ENCODE assay signal across 25 mouse cellular contexts in the genomic region with DNA sequence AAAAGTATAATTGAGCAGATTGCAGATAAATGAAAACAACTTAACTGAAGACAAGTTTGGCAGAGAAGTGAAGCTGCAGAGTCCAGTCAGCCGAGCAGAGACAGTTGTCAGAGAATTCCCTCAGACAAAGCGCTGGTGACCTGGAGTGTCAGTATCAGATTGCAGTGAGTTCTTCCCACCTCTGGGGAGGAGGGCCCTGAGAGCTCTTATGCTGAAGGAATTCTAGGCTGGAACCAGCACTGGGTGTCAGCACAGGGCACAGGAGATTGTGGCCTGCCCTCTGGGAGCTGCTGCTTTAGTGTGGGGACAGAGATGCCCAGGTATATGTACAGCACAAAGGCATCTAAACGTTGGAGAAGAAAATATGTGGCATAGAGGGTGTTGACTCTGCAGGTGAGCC. TPM values are rescaled to one million over a fixed set of nuclear protein-coding genes. Genes with fewer than 3 reads are reported as not detected.
A peak's percentile ranks its signal among the peaks of the same experiment; 100 is the strongest.
DNase-seq lines count a peak whose midpoint lies in the region; ATAC-seq lines count a peak whose summit lies in the region.
"Had no signal": no experiment of that assay in that cellular context is flagged by ENCODE, and none has a peak within 500 bp of the region (broad histone marks: within the 10 kb centered on the region; RNA-seq: fewer than 3 reads in every experiment).

No protein-coding gene starts in this region.

- no peaks in the 10 kb centered on the region for H3K27me3 ChIP-seq in heart, embryonic 10.5 days (ENCODE audit: insufficient read depth, poor library complexity, severe bottlenecking)
- no peaks in the 10 kb centered on the region for H3K27me3 ChIP-seq in kidney, embryonic 14.5 days (ENCODE audit: control insufficient read depth, insufficient read depth, low read length)
- H3K27me3 ChIP-seq: embryonic facial prominence, embryonic 12.5 days; forebrain, embryonic 13.5 days; hindbrain, embryonic 12.5 days had no signal

- ATAC-seq in kidney, embryonic 14.5 days (ENCODE audit: low FRiP score, low TSS enrichment): peak; percentile 71; the same call in 1 of the 2 replicates
- ATAC-seq: forebrain, embryonic 13.5 days had no signal

- 13% methylated on average over 3 of the region's 3 CpGs for WGBS in heart, embryonic 10.5 days
- 19% methylated on average over 3 of the region's 3 CpGs for WGBS in kidney, embryonic 14.5 days

- H3K36me3 ChIP-seq in heart, embryonic 10.5 days: peaks cover 27% of the 10 kb centered on the region
- peaks cover 28% of the 10 kb centered on the region for H3K36me3 ChIP-seq in kidney, embryonic 14.5 days (ENCODE audit: control insufficient read depth, insufficient read depth, low read length)

- DNase-seq in heart, embryonic 10.5 days (ENCODE audit: low spot score): no peak
- DNase-seq in heart, adult 9 months (ENCODE audit: low spot score in 2 of 2): no peak
- DNase-seq in kidney, adult 8-10 months: no peak
- DNase-seq in Muller cell, postnatal 12 days (ENCODE audit: inconsistent ontology term): peak; percentile 39
- peak; percentile 53 for DNase-seq in embryo, embryonic 10.5 days (ENCODE audit: low spot score)
- DNase-seq in thymus, postnatal 36 days: no peak
- no peak for DNase-seq in spleen, adult 12 weeks (ENCODE audit: low spot score)
- DNase-seq: adrenal gland, postnatal 10 days; B cell, adult 2 months; cerebellum, adult 11 months; cerebellum, postnatal 14 days; kidney, postnatal 14 days; layer of hippocampus, postnatal 36 days; lung, postnatal 10 days; midbrain, embryonic 14.5 days; spleen, adult 18-20 months; thymus, postnatal 4 days had no signal

- H3K27ac ChIP-seq in heart, embryonic 10.5 days: peak overlapping the region; percentile 23; the same call in 1 of the 2 replicates
- H3K27ac ChIP-seq in kidney, embryonic 14.5 days (ENCODE audit: low read depth, low read length): no peak overlapping the region
- H3K27ac ChIP-seq: embryonic facial prominence, embryonic 12.5 days; forebrain, embryonic 13.5 days; hindbrain, embryonic 12.5 days; layer of hippocampus, adult 2 months; liver, embryonic 14.5 days had no signal

- H3K9me3 ChIP-seq in heart, embryonic 10.5 days: no peaks in the 10 kb centered on the region
- no peaks in the 10 kb centered on the region for H3K9me3 ChIP-seq in kidney, embryonic 14.5 days (ENCODE audit: control insufficient read depth, low read length)
- H3K9me3 ChIP-seq: embryonic facial prominence, embryonic 12.5 days; forebrain, embryonic 13.5 days; hindbrain, embryonic 12.5 days had no signal

- peaks cover 61% of the 10 kb centered on the region for H3K4me1 ChIP-seq in heart, embryonic 10.5 days
- H3K4me1 ChIP-seq in kidney, embryonic 14.5 days (ENCODE audit: control insufficient read depth, insufficient read depth, low read length): peaks cover 18% of the 10 kb centered on the region

- no peak overlapping the region for H3K4me2 ChIP-seq in kidney, embryonic 14.5 days (replicated peaks; ENCODE audit: low read depth, low read length)
- H3K4me2 ChIP-seq: embryonic facial prominence, embryonic 12.5 days; forebrain, embryonic 13.5 days; hindbrain, embryonic 12.5 days had no signal

- H3K9ac ChIP-seq in kidney, embryonic 14.5 days (ENCODE audit: low read depth, low read length): no peak overlapping the region
- H3K9ac ChIP-seq: embryonic facial prominence, embryonic 12.5 days; forebrain, embryonic 13.5 days; hindbrain, embryonic 12.5 days; liver, embryonic 14.5 days had no signal

- no peak overlapping the region for H3K4me3 ChIP-seq in heart, embryonic 10.5 days
- no peak overlapping the region for H3K4me3 ChIP-seq in kidney, embryonic 14.5 days (ENCODE audit: low read length)
- H3K4me3 ChIP-seq: embryonic facial prominence, embryonic 12.5 days; erythroblast, embryonic 14.5 days; forebrain, embryonic 13.5 days; hindbrain, embryonic 12.5 days; layer of hippocampus, adult 2 months had no signal

RNA-seq across cellular contexts. Expression of a gene that starts 14.8 kb away (rescaled TPM):
- 55.0 and 60.0 TPM in 2 replicates for polyA plus RNA-seq in heart, embryonic 10.5 days (2016; fragmentation: Nextera tagmentation; extraction: Ambion mirVana)
- 54.5 and 70.7 TPM in 2 replicates for polyA plus RNA-seq in kidney, embryonic 14.5 days (2014; fragmentation: Nextera tagmentation; extraction: Ambion mirVana)

RNA-seq across cellular contexts. Expression of a gene that starts 42.8 kb away (rescaled TPM):
- polyA plus RNA-seq in heart, embryonic 10.5 days (2016; fragmentation: Nextera tagmentation; extraction: Ambion mirVana): 0.11 and 0.13 TPM in 2 replicates
- polyA plus RNA-seq in kidney, embryonic 14.5 days (2014; fragmentation: Nextera tagmentation; extraction: Ambion mirVana): not detected in 2 replicates
- polyA plus RNA-seq: erythroblast, embryonic 14.5 days; neural tube, embryonic 14.5 days had no signal

Comparison
In these comparisons a context has a peak if more than half of its experiments do, and no peak if none do; other contexts are left out.
1. DNase-seq: peak in Muller cell, postnatal 12 days (single experiment) and embryo, embryonic 10.5 days (single experiment); none in heart, embryonic 10.5 days (single experiment), heart, adult 9 months (0 of 2), kidney, adult 8-10 months (0 of 2), thymus, postnatal 36 days (0 of 2) and spleen, adult 12 weeks (single experiment).